Mouse (Mus musculus): ENCODE data around the gene Susd1. TPM values are rescaled to one million over a fixed set of nuclear protein-coding genes. Genes with fewer than 3 reads are reported as not detected.

Gene Susd1
- polyA plus RNA-seq, 2 experiments from 2014 or later = 1.0 to 3.0 TPM

DNA sequence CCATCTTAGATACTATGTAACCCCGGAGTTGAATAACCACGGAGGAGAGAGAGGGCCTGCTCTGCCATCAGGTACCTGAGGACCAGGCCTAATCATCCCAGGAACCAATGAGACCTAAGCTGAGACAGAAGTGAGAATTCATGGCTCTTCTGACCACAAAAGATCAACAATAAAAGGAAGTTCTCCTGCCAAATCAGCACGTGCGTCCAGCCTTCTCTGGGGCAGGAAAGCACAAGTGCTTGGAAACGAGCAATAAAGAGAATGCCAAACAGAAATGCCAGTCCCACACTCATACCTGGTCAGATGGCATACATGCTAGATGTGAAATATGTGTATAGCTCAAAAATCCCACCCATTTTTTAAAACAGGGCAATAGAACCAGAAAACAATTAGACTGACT lies 58.6 kb downstream of the Susd1 start:
- ATAC-seq = no peak

DNA sequence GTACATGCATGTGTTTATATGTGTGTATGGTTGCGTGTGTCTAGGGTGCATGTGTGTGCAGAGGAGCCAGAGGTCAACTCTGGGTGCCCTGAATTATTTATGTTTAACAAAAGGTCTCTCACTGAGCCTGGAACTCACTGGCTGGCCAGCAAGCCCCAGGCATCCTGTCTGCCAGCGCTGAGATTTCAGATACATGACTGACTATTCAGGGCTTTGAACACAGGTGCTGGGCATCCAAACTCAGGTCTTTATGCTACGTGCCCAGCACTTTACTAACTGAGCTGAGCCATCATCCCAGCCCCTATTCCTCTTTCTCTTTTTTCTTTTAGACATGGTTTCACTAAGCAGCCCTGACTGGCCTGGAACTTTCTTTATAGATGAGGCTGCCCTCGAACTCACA lies 59.8 kb downstream of the Susd1 start:
- ATAC-seq = no peak

DNA sequence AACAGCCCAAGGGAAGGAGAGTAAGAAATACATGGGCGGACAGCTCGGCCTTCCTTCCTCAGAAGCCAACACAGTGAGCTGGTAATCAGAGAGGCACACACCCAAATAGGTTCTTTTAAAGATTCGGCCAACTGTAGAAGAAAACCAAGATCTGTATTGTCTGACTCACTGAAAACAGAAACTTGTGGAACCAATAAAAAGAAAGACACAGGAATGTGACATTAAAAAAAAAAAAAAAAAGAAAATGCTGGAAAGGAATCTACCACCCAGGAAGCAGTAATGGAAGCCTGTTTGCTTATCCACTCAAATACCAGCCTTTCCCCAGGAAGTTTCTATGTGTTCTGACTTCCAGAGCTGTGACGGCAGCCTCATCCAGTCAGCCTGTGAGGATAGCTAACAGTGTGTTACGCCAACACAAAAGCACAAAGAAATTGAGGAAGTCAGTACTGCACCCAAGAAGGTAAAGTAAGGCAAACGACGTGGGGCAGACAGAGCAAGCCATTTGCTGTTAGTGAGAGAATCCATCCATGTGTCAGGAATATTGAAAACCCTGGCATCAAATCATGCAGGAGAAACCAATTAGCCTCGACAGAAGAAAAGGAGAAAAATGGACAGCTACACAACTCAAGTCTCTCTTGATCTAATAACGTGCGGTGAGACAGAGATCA lies 64.0 kb downstream of the Susd1 start:
- ATAC-seq = no peak

DNA sequence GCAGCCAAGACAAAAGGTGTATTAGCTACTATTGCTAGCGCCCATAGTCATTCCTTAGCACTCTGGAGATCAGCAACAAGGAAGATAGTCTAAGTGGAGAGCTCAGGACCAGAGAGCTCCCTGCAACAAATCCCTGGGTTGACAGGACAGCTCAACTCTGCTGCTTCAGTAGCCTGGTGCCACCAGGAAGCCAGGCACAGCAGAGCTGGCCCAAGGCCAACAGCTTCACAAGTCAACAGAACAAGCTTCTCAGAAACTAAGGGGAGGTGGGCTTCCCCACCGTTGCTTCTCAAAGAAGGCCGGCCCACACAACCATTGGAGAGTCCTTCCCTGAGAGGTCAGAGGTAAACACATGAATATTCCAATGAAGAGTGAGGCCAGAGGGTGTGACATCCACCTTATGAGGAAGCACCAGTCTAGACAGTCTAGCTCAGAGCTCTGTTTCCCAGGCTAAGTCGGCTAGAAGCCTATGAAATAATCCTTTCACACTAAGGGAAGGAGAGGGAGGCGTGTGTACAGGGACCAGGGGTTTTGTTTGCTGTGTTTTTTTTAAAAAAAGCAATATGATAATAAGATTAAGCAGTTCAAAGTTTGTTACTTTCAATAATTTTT lies 65.8 kb downstream of the Susd1 start:
- ATAC-seq = no peak

DNA sequence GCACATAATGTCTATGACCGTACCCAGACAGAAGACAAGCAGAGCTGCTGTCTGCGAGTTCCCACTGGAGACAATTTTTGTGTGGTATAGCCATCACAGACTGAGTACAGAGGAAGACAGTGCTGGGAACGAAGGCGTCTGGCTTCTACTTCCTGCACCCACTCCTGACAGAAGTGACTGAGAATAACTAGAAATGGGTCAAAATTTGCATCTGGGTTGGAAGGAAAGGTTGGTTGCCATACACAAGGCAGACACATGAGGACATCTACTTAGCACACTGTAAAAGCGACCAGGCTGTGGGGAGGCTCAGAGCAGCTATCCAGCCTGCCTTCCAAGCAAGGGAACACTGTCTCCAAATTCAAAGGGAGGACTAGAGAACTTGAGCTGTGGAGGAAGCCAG lies 66.5 kb downstream of the Susd1 start:
- no peak for ATAC-seq

DNA sequence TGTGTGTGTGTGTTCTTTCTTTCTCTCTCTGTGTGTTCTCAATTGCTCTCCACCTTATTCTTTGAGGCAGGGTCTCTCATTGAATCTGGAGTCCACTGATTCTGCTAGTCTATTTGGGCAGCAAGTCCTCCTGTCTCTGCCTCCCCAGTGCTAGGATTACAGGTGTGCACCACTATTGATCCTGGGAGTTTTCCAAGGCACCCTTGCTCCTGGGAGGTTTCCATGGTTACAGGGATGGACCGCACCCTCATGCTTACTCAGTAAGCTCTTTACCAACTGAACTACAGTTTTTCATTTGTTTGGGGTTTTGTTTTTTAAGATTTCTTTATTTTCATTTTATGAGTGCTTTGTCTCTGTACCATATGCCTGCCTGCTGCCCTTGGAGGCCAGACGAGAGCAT lies 68.5 kb downstream of the Susd1 start:
- no peak for ATAC-seq

DNA sequence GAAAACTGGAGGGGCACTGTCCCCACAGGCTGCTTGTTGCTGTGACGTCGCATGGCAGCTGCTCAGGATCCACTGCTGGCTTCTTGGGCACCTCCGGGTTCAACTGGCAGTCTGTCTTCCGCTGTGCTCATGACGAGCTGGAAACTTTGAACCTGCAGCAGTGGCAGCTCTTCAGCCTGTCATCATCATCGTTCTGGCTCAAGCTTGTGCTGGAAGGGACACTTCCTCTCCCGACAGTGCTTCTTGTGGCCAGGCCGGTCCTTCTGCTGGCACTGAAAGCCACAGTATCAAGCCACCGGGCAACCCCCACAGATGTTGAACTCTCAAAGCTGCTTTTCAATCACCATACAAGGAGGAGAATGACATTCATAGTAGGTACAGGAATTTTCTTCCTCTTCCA lies 70.3 kb downstream of the Susd1 start:
- ATAC-seq = no peak

DNA sequence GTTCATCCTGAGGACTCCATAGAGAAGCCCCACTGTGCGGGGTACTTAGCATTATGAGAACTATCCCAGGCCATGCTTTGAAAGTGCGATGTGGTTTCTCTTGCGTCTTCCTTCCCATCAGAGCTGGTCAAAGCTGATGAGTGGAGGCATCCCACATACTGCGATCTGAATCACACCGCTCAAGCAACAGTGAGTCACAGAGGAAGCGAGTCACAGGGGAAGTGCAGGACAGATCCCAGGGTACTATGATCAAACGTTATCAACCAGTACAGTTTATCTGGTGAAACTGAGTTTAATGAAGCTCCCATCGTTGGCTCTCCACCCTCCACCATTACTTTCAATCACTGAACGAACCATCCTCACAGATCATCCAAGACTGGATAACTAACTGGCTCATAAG lies 72.2 kb downstream of the Susd1 start:
- ATAC-seq = no peak

DNA sequence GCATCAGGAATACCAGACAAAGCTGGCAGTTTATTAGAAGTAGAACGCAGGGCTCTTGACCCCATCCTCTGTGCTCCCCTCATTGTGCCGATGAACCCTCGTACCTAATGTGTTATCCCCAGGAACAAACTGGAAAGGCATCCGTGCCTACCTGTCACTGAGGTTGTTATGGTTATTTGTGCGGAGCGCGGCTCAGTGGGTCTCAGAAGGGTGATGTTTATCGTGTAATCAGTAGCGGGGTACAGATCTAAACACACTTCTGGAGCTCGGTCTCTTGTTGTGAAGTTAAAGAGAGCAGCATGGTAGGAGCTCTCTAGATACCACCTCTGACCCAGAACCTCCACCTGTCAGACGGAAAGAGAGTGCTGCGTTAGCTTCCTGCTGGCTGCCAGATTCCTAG lies 72.9 kb downstream of the Susd1 start:
- ATAC-seq = no peak

DNA sequence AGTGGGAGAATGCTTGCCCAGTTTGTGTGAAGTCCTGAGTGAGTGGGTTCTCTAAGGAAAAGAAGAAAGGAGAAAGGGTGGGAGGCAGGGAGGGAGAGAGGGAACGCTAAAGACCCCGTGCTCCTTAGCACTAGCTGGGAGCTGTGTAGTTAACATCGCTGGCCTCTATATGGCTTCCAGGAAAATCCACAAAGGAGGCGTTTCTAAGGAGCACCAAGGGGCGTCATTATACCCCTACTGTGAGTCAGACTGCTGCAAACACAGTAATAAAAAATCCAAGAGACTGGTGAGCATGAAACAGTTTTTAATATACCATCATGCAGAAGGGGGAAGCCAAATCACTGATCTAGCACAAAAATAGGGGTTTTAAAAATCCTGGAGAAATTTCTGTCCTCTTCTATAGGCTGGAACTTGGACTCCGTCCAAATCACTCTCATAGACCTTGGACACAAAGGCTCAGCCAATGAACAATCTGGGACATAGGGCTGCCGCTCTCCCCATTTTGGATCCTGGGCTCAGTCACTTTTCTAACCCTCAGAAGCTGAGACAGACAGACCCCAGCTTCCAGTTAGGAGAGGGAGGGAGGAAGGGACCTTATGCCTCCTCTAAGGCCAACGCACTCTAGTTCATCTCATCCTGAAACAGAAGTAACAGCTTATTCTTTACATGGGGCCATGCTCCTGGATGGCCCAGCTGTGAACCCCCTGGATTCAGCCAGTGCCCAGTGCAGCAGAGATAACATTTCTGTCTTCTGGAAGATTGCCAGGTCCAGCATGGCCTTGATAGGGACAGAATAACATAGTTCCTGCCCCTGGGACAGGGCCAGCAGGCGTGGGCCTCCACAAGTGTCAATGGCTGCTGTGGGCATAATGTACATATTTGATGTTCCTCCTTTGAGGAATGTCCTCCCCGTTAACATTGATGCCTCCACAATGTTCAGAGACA lies 73.9 kb downstream of the Susd1 start:
- no peak for ATAC-seq

DNA sequence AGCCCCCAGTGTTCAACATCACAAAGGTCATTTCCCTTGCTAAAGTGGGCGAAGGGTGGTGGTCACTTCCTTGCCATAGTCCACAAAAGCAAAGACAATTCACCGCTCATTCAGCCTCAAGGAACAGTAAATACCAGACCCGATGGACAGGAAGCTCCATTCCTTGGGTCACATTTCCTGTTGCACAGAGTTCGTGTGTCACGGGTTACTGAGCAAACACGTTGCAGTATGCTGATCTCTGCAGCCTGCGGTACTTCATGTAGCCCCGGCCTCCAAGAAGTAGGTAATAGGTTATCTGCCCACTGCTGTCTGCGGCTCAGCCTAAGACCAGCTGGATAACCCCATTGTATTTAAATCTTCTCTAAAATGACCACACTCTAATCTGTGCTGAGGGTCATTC lies 75.4 kb downstream of the Susd1 start:
- ATAC-seq = no peak

DNA sequence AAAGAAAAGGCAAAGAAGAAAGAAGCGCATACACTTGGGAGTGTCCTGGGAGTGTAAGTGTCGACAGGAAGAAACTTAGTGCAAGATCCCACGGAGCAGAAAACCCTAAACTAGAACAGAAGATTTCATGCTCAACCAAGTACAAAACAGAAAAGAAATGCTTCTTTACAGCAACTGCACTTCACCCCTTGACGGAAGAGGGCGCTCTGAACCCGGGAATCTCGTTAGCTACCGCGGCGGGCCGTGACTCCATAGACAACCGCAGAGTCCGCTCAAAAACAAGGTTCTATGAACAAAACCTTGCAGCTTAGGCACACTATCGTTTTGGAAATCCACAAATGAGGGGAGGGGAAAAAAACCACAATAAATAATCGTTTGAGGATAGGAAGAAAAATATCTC lies 77.7 kb downstream of the Susd1 start:
- ATAC-seq = peak; percentile 65

DNA sequence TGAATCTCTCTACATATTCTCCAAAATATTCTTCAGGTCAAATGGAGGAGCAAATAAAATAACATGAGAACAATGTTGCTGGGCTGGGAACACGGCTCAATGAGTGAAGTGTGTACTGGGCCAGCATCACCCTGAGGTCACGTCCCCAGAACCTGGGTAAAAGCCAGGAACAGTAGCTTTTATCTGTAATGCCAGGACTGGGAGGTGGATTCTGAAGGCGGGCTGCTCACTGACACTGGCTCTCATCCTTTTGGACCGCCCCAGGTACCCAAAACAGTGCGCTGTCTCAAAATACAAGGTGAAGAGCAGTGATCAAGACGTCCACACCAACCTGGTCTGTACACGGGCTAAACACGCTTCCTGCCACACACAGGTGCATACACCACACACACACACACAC lies 78.5 kb downstream of the Susd1 start:
- no peak for ATAC-seq

DNA sequence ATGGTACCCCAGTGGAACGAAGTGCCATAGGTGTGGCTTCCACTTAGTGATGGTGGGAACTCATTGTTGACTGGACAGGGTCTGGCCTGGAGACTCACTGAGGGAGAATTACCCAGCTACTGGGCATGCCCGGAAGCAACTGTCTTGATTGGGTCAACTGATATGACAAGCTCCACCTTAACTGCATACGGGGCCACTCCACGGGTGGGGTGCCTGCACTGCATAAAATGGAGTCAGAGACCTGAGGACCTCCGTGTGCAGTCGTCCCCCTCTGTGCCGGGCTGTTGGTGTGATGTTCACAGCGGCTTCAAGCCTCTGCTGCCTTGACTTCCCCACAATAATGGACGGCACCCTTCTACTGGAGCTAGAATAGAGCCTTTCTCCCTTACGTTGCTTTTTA lies 79.5 kb downstream of the Susd1 start:
- no peak for ATAC-seq

DNA sequence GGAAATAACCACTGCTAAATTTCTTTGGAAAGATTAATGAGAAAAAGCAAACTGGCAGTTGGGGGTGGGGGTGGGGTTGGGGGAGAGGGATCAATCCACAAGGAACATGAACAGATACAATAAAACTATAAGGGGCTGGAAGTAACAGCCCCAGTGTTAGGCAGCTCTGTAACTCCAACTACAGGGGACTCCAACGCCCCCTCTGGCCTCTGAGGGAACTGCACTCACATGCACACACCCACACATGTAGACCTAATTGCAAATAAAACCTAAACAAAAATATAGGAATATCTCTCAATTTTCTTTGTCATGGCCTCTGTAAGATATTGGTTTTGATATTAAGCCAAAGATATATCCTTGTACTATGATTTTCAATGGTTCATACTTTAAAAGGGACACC lies 83.0 kb downstream of the Susd1 start:
- ATAC-seq = no peak

DNA sequence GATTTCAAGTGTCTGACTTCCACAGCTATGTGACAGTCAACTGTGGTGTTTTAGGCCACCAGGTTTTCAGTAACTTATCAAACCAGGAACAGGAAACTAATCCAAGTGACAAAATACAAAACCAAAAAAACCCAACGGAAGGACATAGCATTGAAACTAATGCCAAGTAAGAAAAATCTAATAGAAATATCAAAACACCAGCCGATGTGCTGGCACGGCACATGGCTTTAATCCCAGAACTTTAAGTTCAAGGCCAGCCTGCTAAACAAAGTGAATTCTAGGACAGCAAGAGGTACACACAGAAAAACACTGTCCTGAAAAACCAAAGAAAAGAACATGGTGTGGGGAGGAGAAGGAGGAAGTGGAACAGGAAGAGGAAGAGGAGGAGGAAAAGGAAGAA lies 83.8 kb downstream of the Susd1 start:
- no peak for ATAC-seq

DNA sequence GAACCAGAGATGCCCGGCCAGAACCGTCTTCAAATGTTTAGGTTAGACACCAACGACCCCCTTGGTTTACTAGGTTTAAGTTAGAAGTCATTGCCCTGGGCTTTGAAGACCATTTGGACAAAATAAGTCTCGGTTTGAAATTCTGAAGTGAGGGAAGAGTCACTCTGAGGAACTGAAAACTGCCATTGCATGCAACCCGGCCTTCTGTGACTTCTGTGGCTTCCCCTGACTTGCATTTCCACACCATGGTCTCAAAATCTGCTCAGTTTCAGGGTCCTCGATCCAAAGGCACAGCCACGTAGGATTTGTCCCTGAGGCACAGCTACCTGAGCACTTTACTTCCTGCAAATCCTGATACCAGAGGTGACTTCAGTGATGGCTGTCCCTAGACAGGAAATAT lies 86.5 kb downstream of the Susd1 start:
- no peak for ATAC-seq

DNA sequence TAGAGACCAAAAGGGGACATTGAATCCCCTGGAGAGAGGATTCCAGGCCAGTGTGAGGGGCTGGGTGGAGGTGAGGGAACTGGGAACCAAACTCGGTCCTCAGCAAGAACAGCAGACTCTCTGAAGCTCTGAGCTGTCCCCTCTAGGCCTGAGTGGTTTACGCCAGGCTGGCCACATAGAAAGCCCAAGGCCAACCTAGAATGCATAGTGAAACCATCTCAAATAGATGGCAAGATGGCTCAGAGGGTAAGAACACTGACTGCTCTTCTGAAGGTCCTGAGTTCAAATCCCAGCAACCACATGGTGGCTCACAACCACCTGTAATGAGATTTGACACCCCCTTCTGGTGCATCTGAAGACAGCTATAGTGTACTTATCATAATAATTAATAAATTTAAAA lies 88.1 kb downstream of the Susd1 start:
- no peak for ATAC-seq

DNA sequence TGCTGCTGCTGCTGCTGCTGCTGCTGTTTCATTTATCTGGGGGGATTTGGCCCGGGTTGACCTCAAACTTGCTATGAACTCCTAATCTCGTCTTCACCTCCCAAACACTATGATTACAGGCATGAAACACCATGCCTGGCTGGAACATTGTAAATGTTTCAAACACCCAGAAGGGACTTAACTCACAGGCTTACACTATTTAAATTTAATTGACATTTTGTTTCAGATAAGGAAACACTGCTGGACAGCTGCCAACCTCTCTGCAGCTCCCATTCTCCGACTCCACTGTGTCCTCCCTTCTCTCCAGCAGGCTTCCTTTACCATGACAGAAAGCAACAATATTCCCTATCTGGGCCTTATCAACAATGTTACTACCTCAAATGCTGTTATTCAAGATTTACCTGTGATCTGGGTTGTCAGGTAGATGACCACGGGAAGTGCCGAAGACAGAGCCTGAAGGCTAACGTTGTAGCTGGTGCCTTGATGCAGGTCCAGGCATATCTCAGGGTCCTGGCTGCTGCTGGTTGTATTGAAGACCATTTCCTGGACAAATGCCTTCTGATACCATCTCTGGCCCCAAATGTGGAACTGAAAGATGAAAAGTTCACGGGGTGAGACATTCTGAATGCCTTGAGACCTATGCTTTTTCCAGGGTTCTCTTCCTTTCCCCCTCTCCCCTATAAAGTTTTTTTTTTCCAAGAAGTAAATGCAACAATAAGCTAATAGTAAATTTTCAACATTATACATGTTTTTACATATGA lies 88.8 kb downstream of the Susd1 start:
- no peak for ATAC-seq

DNA sequence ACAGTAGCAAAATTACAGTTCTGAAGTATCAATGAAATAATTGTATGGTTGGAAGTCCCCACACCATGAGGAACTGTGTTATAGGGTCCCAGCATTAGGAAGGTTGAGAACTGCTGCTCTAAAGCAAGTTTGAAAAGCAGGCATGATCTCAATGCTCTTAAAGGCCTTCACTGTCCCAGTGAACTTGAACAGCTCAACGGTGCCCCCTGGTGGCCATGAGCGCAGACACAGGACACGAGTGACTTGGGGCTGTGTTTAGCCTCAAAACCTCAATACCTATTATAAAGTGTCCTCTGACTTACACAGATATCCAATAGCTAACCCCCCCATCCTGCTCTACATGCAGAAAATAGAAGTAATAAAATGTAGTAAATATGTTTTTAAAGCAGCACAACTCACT lies 97.7 kb downstream of the Susd1 start:
- peak; percentile 78 for ATAC-seq

DNA sequence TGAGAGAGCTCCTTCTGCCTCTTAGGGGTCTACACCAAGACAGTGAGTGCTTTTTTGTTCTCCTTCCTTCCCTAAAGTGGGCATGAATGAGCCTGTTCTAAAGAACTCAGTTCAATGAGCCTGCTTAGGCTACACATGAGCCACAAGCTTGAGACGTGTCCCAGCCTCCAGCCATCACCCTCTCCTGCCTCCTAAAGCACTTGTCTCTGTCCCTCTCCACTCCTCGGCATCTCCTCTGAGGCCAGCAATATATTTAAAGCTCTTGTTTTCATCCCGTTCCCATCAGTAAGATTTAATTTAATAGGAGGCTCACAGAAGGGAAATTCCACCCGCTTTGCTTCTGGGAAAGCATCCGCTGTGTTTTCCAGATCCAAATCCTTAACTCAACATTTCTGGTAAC lies 98.4 kb downstream of the Susd1 start:
- ATAC-seq = no peak

DNA sequence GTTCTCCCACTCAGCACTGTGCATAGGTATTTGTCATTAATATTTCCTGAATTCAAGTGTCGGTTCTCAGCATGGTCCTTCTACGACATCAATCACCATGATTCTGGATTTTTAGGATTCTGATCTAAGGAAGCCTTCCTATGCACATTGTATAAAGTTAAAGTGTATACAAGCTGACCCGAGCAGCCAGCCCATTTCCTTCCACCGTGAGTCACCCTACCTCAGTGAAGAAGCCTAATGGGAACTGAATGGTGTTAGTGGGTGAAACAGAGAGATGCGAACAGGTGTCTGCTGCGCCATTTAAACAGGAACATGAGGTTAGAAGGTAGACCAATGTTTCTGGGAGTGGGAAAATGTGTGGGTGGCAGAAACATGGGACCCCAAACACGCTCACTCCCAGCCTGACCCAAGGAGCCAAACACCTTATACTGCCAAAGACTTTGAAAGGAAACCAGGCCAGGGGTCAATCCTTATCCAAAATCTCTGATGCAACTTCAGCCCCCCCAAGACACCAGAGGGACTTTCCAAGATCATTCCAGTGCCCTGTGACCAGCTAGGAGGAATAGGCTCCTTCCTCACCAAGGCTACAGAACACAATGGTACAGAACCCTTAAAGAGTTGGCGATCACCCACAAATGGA lies 99.4 kb downstream of the Susd1 start:
- no peak for ATAC-seq

DNA sequence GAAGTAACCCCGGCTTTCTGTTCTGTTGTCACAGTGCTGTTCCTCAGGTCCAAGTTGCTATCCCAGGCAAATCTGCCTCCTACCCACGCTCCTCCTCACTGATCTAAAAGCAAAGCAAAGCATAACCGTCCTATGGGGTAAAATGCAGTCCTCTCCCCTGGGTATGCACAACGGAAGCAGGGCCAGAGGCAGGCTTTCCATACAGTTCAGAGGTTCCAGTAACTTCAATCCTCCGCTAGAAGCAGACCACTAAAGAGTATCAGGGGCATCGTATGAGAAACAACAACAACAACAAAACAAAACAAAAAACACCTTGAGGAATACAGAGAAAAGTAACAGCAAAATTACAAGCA lies 100.9 kb downstream of the Susd1 start:
- ATAC-seq = no peak

Data from activated CD4-positive, CD25-positive, alpha-beta regulatory T cell, adult 4 months (primary cell).